Mouse (Mus musculus): ENCODE data around the gene Kif22. TPM values are rescaled to one million over a fixed set of nuclear protein-coding genes. Genes with fewer than 3 reads are reported as not detected.

Gene Kif22
- total RNA-seq, 2 experiments from 2014 or later: 3.6 to 5.7 TPM

GRCm38 (mm10) chr7:126996449-126996848, 45.8 kb downstream of the Kif22 start:
- no peak for DNase-seq (ENCODE audit: low spot score in 2 of 2)

GRCm38 (mm10) chr7:126988816-126989215, 53.5 kb downstream of the Kif22 start:
- no peak for DNase-seq (ENCODE audit: low spot score in 2 of 2)

GRCm38 (mm10) chr7:126986319-126986718, 56.0 kb downstream of the Kif22 start:
- peak; percentile 42 to 43 for DNase-seq (ENCODE audit: low spot score in 2 of 2)

GRCm38 (mm10) chr7:126984667-126985444, 57.4 kb downstream of the Kif22 start:
- peak; percentile 58 to 72 for DNase-seq (ENCODE audit: low spot score in 2 of 2)

GRCm38 (mm10) chr7:126983113-126983512, 59.2 kb downstream of the Kif22 start:
- DNase-seq (ENCODE audit: low spot score in 2 of 2): no peak

- DNase-seq (ENCODE audit: low spot score in 2 of 2): no peak
These were observed 60.2 kb downstream of the Kif22 start for GRCm38 (mm10) chr7:126982054-126982453.

- no peak for DNase-seq (ENCODE audit: low spot score in 2 of 2)
These were observed 60.7 kb downstream of the Kif22 start for GRCm38 (mm10) chr7:126981601-126982000.

- DNase-seq (ENCODE audit: low spot score in 2 of 2): no peak
These were observed 63.4 kb downstream of the Kif22 start for GRCm38 (mm10) chr7:126978841-126979240.

Small RNA genes within 50 kb of the gene (microRNA-seq; reads per million reads assigned to microRNA genes)
- gene Gm44343: 0 reads per million in 2 experiments

Other genes with a start within 250 kb of the Kif22 start
- gene Ppp4c, start 250.0 kb downstream of the Kif22 start, total RNA-seq (2021): 10 to 100 TPM; 48.3 to 48.5 TPM
- gene Fam57b, start 244.8 kb downstream of the Kif22 start, total RNA-seq (2021): 10 to 100 TPM; 63.0 to 65.5 TPM
- not detected for gene 4930451I11Rik, start 210.8 kb downstream of the Kif22 start, total RNA-seq (2021)
- gene Doc2a, start 195.1 kb downstream of the Kif22 start, total RNA-seq (2021): 10 to 100 TPM; 55.8 to 56.1 TPM
- gene Hirip3, start 180.5 kb downstream of the Kif22 start, total RNA-seq (2021): 10 to 100 TPM; 29.0 to 31.9 TPM
- 10 to 100 TPM; 54.0 to 54.6 TPM for gene Ino80e, start 180.1 kb downstream of the Kif22 start, total RNA-seq (2021)
- 100 to 1,000 TPM; 150 to 163 TPM for gene Taok2, start 157.8 kb downstream of the Kif22 start, total RNA-seq (2021)
- gene Tmem219, start 119.6 kb downstream of the Kif22 start, total RNA-seq (2021): 10 to 100 TPM; 19.6 to 23.3 TPM
- 100 to 1,000 TPM; 136 to 158 TPM for gene Kctd13, start 113.6 kb downstream of the Kif22 start, total RNA-seq (2021)
- 10 to 100 TPM; 39.7 to 43.3 TPM for gene Asphd1, start 92.9 kb downstream of the Kif22 start, total RNA-seq (2021)
- gene Sez6l2, start 91.9 kb downstream of the Kif22 start, total RNA-seq (2021): 100 to 1,000 TPM; 407 to 416 TPM
- 100 to 1,000 TPM; 171 to 180 TPM for gene Cdipt, start 66.6 kb downstream of the Kif22 start, total RNA-seq (2021)
- under 1 TPM in 1 of 2 experiments, not detected in 1; 0.45 TPM for gene Cdiptos, start 66.4 kb downstream of the Kif22 start, total RNA-seq (2021)
- gene Mvp, start 27.9 kb downstream of the Kif22 start, total RNA-seq (2021): 1 to 10 TPM; 8.6 to 9.5 TPM
- gene Pagr1b, start 26.0 kb downstream of the Kif22 start, total RNA-seq (2021): not detected
- gene Pagr1a, start 25.1 kb downstream of the Kif22 start, total RNA-seq (2021): 10 to 100 TPM; 18.7 to 35.6 TPM
- gene Gm42742, start 21.4 kb downstream of the Kif22 start, total RNA-seq (2021): 10 to 100 TPM; 45.7 to 55.3 TPM
- 100 to 1,000 TPM; 202 to 211 TPM for gene Prrt2, start 21.3 kb downstream of the Kif22 start, total RNA-seq (2021)
- gene Maz, start 15.4 kb downstream of the Kif22 start, total RNA-seq (2021): 100 to 1,000 TPM; 205 to 207 TPM
- gene Zg16, start 44.9 kb upstream of the Kif22 start, total RNA-seq (2021): not detected
- gene AI467606, start 48.9 kb upstream of the Kif22 start, total RNA-seq (2021): 1 to 10 TPM; 1.1 to 1.6 TPM
- under 1 TPM; 0.54 to 0.63 TPM for gene Qprt, start 79.8 kb upstream of the Kif22 start, total RNA-seq (2021)
- under 1 TPM; 0.09 to 0.16 TPM for gene Spn, start 95.4 kb upstream of the Kif22 start, total RNA-seq (2021)
- 10 to 100 TPM; 88.0 to 90.2 TPM for gene Cd2bp2, start 153.6 kb upstream of the Kif22 start, total RNA-seq (2021)
- gene Tbc1d10b, start 166.0 kb upstream of the Kif22 start, total RNA-seq (2021): 10 to 100 TPM; 90.8 to 94.1 TPM
- gene Mylpf, start 166.4 kb upstream of the Kif22 start, total RNA-seq (2021): 1 to 10 TPM; 2.1 to 3.0 TPM
- gene Zfp553, start 190.6 kb upstream of the Kif22 start, total RNA-seq (2021): 10 to 100 TPM; 21.3 to 22.1 TPM
- 1 to 10 TPM; 4.4 to 4.5 TPM for gene Sept1, start 190.7 kb upstream of the Kif22 start, total RNA-seq (2021)
- 10 to 100 TPM; 55.2 to 57.9 TPM for gene Zfp771, start 201.8 kb upstream of the Kif22 start, total RNA-seq (2021)
- 10 to 100 TPM; 20.8 to 23.2 TPM for gene Dctpp1, start 218.2 kb upstream of the Kif22 start, total RNA-seq (2021)
- gene Sephs2, start 231.6 kb upstream of the Kif22 start, total RNA-seq (2021): 10 to 100 TPM; 33.4 to 35.8 TPM